Mouse (Mus musculus): ENCODE measurements at regions not wholly inside any gene's neighbourhood (a gene's known extent, or its start where the extent isn't known, plus 50 kb on each side); places are given as distances from the start of the nearest gene placed in this dataset.

DNA sequence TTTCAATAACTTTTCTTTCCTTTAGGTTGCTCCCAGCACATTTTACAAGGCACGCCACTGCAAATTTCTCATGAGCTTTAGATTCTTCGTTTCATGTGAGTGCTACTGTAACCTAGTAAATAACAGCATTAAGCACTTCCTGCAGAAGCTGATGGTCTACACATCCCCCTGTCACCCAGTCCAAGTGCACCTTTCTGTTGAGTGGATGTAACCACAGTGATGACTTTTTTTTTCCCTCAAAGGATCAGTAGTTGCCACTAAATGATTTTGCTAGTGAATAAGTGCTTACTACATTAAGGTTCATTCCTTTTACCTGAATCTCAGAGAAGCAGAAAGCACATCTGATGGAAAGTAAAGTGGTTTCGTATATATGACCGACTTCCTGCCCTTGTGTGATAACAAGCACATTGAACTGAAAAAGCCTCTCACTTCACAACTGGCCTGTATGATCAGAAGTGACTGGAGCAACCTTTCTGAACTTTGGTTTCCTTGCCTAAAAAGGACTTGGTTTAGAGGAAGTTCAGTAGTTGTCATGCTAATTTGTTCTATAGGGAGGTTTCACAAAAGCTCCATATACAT is 453.0 kb upstream of the Klf6 start:
- TF ChIP-seq CTCF (IDR thresholded peaks at IDR 0.05; ENCODE audit: low read depth) (no peak), EP300 (optimal IDR thresholded peaks at IDR 0.05) (no peak)

All from stomach, postnatal 0 days (tissue).